Mouse (Mus musculus): ENCODE measurements around the gene Kdelr1.

Gene Kdelr1

GRCm38 (mm10) chr7:45917004-45917704, 44.6 kb downstream of the Kdelr1 start:
- DNase-seq (ENCODE audit: low spot score): no peak

GRCm38 (mm10) chr7:45917926-45918325, 45.4 kb downstream of the Kdelr1 start:
- DNase-seq (ENCODE audit: low spot score): no peak

GRCm38 (mm10) chr7:45919083-45919671, 46.6 kb downstream of the Kdelr1 start:
- no peak for DNase-seq (ENCODE audit: low spot score)

- DNase-seq (ENCODE audit: low spot score): no peak
Observed at GRCm38 (mm10) chr7:45919761-45920160, 47.2 kb downstream of the Kdelr1 start.

- no peak for DNase-seq (ENCODE audit: low spot score)
Observed at GRCm38 (mm10) chr7:45920583-45921241, 48.1 kb downstream of the Kdelr1 start.

GRCm38 (mm10) chr7:45921242-45921621, 48.7 kb downstream of the Kdelr1 start, which contains the start of gene Emp3:
Emp3 (minus strand) TSS chr7:45921404.
- DNase-seq (ENCODE audit: low spot score): no peak

GRCm38 (mm10) chr7:45921950-45922600, 49.5 kb downstream of the Kdelr1 start:
- no peak for DNase-seq (ENCODE audit: low spot score)

GRCm38 (mm10) chr7:45922928-45923761, 50.6 kb downstream of the Kdelr1 start:
- DNase-seq (ENCODE audit: low spot score): peak; percentile 96

GRCm38 (mm10) chr7:45923762-45924428, 51.3 kb downstream of the Kdelr1 start, which contains the start of gene Ccdc114:
Ccdc114 (plus strand) TSS chr7:45924072.
- DNase-seq (ENCODE audit: low spot score): peak; percentile 42

- no peak for DNase-seq (ENCODE audit: low spot score)
Observed at GRCm38 (mm10) chr7:45924429-45924816, 51.9 kb downstream of the Kdelr1 start.

GRCm38 (mm10) chr7:45928626-45929295, 56.2 kb downstream of the Kdelr1 start:
- DNase-seq (ENCODE audit: low spot score): no peak

GRCm38 (mm10) chr7:45929688-45930087, 57.1 kb downstream of the Kdelr1 start:
- no peak for DNase-seq (ENCODE audit: low spot score)

Data from retina, embryonic 14.5 days (tissue).